Mouse (Mus musculus) Patski (cell line): ENCODE data around the gene Ramac. TPM values are rescaled to one million over a fixed set of nuclear protein-coding genes. Genes with fewer than 3 reads are reported as not detected.
A peak's percentile ranks its signal among the peaks of the same experiment; 100 is the strongest.

Source experiments
- ATAC-seq: fragments of 100-300 bp; one replicate; pipeline ENCODE4 v1.8.0; 2021
- CTCF ChIA-PET: fragments of 350-600 bp; sonication (Branson Sonifier 250); formaldehyde crosslinking; loops from one replicate; lab custom pipeline; 2022; ENCODE audit warnings: inconsistent platforms; lab: Charles Lee
- POLR2A ChIA-PET: fragments of 350-600 bp; sonication (Branson Sonifier 250); formaldehyde crosslinking; loops from one replicate; lab custom pipeline; 2022; ENCODE audit warnings: antibody characterized with exemption, inconsistent platforms; lab: Charles Lee
- DNase-seq: peaks from one replicate; pipeline ENCODE4 v3.0.0-alpha.2; 2011; ENCODE audit warnings: low read depth, low spot score
- H3K27me3 ChIP-seq: fragments of 371-371 bp; one replicate; pipeline ENCODE4 v1.5.1; 2021
- CTCF ChIP-seq: fragments of 100-300 bp; IDR thresholded peaks from one replicate; pipeline ENCODE4 v1.5.1; 2021
- in situ Hi-C: fragments of 300-500 bp; cut with MboI; formaldehyde crosslinking; loops from 3 replicates; pipeline ENCODE4 v1.11.1; 2018; ENCODE audit warnings: low pct_unique_long_range_greater_than_20kb, mixed read lengths
- polyA plus RNA-seq: library from polyadenylated mRNA; unstranded; gene quantifications from one replicate; pipeline ENCODE4 v1.2.3, GENCODE M21; 2021

The Ramac gene
- polyA plus RNA-seq: 19.4 TPM

DNA sequence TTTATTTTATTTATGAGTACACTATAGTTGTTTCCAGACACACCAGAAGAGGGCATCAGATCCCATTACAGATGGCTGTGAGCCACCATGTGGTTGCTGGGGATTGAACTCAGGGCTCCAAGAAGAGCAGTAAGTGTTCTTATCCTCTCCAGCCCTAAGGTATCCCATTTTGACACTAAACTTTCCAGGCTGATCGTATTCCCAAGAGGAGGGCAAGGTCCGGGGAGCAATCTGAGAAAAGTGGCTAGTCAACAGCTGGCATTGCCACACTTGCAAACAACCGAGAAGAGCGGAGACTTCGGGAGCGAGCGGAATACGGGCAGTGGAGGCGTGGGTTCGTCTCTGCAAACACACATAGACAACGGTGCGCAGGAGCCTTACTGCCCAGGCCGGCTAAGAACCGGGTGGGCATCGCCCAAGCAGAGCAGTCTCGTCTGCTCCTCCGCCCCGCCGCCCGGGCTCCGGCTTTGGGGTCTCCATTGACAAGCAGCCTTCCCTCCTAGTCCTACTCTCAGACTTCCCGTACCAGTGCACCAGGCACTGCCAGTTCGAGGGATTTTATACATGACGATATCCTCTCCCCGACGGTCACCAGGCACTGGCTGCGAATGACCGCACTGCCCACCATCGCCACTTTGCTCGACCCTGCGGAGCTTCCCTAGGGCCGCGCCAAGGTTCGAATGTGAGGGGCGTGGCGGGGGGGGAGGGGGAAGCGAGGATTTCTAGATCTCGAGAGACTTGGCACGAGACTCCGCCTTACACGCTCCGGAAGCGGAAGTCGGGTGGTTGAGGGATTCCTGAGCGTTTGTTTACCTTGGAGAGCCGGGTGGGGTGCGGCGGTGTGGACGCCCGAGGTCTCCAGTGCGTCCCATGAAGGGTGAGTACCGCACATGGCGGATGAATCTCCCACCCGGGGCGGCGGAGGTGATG is at the start of gene Ramac:
TSS of gene Ramac (plus strand) at position 746 of the 930 bp plus-strand sequence.
- H3K27me3 ChIP-seq: no peaks in the 10 kb centered on the region
- CTCF ChIA-PET: interaction anchor here (1.1 to 2.3 kb wide), 4 partner anchors 12 to 210 kb away, joined by 3 to 6 read pairs (median 4); no protein-coding TSS in a partner anchor
- POLR2A ChIA-PET: interaction anchor here (0.9 to 1.5 kb wide), 2 partner anchors 13 to 191 kb away, joined by 4 read pairs; partner anchors contain the start of gene Whamm
- DNase-seq (no peak), ATAC-seq (peak; percentile 93)
- in situ Hi-C loops: loop anchor here (5.0 kb wide), 1 partner anchor 210 kb away; no protein-coding TSS in a partner anchor
- peak; percentile 58 for TF ChIP-seq CTCF

DNA sequence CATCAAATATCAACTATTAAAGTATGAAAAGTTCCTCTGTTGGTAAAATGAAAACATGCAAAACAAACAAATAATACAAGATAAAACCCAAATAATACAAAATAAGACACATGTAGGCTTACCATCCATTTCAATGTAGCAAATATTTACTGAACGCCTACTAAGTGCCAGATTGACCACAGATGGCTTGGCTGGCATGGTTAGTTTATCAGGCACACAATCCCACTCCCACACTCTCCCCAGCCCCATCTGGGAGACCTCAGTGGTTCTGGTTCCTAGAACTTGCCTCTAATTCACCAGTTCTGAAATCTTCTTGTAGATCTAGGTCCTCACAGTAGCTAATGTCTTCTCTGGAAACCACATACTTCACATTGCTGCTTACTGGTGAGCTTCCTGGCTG is 44.1 kb upstream of the Ramac start:
- peaks cover 24% of the 10 kb centered on the region for H3K27me3 ChIP-seq
- no peak for DNase-seq
- POLR2A ChIA-PET: no interaction called here
- CTCF ChIA-PET: no interaction called here
- no peak for TF ChIP-seq CTCF
- ATAC-seq: no peak
- in situ Hi-C loops: no loop called here

DNA sequence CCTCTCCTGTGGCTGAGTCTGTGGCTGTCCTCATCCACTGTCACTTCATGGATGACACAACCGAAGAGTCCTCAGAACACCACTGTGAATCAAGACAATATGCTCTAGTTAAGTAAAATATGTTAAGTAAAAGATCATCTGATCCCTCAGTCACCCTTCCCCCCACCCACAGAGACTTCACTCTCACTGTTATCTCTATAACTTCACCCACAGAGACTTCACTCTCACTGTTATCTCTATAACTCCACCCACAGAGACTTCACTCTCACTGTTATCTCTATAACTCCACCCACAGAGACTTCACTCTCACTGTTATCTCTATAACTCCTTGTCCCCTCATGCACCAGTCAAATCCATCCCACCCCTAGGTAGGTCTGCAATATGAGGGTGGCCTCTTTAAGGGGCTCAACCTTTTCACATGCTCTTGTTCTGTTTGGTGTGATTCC is 43.5 kb upstream of the Ramac start:
- ChIA-PET POLR2A (no interaction called here), CTCF (no interaction called here)
- in situ Hi-C loops: no loop called here
- no peak for TF ChIP-seq CTCF
- no peak for ATAC-seq
- DNase-seq: no peak
- H3K27me3 ChIP-seq: peaks cover 24% of the 10 kb centered on the region

DNA sequence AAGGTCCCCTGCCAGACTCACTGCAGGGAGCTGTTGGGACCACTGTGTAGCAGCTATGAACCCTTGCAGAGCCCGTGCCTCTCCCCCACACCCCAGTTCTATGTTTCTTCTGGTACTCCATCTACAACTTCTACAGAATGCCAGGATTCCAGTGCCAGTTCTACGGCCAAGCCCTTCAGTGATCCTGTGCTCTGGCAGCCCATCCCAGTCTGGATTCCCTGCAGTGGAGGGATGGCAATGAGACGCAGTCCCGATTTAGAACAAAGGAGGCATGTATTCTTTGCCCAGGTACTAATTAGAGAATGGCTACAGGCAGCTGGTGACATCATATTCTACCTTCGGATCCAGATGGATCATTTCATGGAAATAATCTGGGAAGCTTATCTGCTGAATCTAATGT is 41.5 kb upstream of the Ramac start:
- no peak for ATAC-seq
- POLR2A ChIA-PET: no interaction called here
- H3K27me3 ChIP-seq: peaks cover 19% of the 10 kb centered on the region
- in situ Hi-C loops: no loop called here
- CTCF ChIA-PET: no interaction called here
- TF ChIP-seq CTCF: no peak
- DNase-seq: no peak

DNA sequence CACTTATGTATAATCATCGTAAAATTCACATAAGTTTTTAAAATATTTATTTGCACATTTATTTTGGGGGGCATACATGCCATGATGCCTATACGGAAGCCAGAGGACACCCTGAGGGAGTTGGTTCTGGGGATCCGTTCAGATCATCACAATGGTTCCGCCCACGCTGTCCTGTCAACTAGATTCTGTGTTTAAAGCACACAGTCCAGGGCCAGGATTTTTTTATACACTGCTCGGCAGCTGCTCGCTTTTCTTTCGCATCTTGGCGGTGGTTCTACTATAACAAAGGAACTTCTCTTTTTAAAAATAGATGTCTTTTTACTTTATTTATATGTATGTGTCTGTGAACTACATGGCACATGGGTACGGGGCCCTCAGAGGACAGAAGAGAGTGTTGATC is 38.9 kb upstream of the Ramac start:
- ATAC-seq (no peak), DNase-seq (no peak)
- POLR2A ChIA-PET: no interaction called here
- in situ Hi-C loops: no loop called here
- no peak for TF ChIP-seq CTCF
- CTCF ChIA-PET: no interaction called here
- peaks cover 4% of the 10 kb centered on the region for H3K27me3 ChIP-seq

DNA sequence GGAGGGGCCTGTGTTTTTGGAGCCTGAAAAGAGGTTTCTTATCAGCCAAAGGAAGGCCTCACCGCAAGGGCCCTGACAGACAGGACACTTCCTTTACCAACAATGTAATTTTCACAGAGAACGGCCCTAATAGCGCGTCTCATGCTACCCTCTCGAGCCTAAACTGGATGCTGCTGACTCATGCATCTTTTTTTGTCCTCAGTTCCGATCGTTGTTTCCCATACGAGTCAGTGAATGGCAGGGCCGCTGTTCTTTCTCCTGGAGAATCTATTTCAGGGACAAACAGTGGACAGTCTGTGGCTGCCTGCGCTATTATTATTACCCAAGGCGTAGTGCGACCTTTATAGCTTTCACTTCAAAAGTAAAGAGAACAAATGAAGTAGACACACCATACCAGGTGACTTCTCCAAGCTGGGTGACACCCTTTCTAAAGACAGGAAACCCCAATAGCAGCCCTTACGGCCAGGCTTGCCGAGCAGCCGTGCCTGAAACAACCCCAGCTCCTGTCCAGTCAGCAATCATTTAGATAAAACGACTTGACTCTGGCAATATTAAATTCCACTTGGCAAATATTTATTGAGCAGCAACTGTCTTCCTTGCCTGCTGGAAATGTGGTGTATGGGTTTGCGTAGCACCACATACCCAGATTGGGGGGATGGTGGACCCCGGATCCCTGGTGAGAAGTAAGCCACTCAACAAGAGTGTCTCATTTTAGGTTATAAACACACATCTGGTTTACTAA is 36.6 kb upstream of the Ramac start:
- in situ Hi-C loops: no loop called here
- CTCF ChIA-PET: no interaction called here
- DNase-seq (no peak), ATAC-seq (no peak)
- peaks cover 10% of the 10 kb centered on the region for H3K27me3 ChIP-seq
- TF ChIP-seq CTCF: no peak
- POLR2A ChIA-PET: no interaction called here

DNA sequence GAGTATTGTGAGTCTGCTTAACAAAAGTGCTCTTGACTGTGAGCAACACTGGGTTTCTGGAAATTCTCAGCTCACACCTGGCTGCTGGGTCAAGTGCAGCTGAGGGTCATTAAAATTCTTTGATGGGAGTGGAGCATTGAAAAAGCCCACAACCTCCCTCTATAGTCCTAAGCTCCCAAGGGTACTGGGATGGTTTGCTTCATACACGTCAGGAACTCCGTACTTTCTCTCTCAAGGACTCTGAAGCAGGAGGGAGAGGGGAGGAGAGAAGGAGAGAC is 36.1 kb upstream of the Ramac start:
- ATAC-seq: no peak
- in situ Hi-C loops: no loop called here

DNA sequence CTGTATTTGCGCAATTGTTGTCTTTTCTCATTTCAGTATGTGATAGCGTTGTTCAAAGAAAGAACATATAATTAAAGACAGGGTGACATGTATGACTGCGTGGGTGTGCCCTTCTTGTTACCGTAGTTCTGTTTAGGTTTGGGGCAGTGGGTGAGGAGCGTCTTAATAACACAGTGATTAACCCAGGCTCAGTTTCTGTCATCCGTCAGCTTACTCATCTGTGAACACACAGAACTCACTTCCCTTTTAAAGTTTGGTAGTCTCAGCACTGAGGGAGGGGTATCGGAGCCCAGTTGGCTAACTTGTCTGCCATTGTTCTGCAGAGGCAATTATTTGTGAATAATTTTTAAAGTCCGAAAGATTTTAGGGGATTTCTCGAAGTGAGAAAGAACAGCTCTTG is 35.0 kb upstream of the Ramac start:
- CTCF ChIA-PET: no interaction called here
- no peak for TF ChIP-seq CTCF
- H3K27me3 ChIP-seq: peaks cover 6% of the 10 kb centered on the region
- in situ Hi-C loops: no loop called here
- POLR2A ChIA-PET: no interaction called here
- no peak for ATAC-seq
- DNase-seq: no peak

More for the DNA sequence above, 36.1 kb upstream of the Ramac start:
- peaks cover 6% of the 10 kb centered on the region for H3K27me3 ChIP-seq
- no peak for DNase-seq
- TF ChIP-seq CTCF: no peak
- ChIA-PET CTCF (no interaction called here), POLR2A (no interaction called here)

DNA sequence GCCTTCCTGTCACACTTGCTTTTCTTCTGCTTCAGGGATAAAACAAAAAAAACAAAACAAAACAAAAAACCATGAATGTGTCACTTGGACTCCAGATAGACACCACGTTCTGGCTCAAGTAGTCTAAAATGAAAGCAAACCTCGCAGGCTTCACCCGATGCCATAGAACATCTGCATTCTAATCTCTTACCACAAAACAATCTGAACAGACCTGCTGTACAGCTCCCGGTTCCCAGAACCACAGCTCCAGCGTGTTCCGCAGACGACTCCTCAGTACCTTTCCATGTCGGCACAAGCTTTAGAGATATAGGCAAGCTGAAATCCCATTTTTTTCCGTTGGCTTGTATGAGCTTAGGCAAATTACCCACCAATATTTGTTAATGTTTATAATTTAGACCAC is 32.9 kb upstream of the Ramac start:
- no peak for DNase-seq
- ChIA-PET CTCF (no interaction called here), POLR2A (interaction anchor here (0.6 kb wide), 1 partner anchor 59 kb away, joined by 3 read pairs; no protein-coding TSS in a partner anchor)
- peaks cover 6% of the 10 kb centered on the region for H3K27me3 ChIP-seq
- no peak for ATAC-seq
- TF ChIP-seq CTCF: no peak
- in situ Hi-C loops: no loop called here

DNA sequence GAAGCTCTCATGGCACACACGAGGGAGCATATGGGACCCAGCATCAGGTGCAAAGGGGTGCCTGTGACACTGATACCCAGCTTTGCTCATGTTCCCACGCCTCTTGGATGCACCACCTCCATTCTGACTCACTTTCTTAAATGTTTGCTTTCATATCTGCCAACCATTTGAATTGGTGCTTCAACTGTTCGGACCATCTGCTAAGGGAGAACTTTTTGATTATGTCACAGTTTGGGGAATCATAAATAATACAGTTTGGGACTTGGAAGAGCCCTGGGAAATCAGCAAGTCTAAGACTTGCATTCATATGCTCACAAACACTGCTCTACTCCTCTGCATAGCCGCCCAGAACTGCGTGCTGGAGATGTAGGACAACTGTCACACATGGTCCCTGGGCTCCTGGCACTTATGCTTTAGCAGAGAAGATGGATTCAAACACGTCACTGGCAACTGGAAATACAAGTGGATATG is 31.5 kb upstream of the Ramac start:
- ATAC-seq (no peak), DNase-seq (no peak)
- TF ChIP-seq CTCF: no peak
- CTCF ChIA-PET: interaction anchor here (1.1 kb wide), 1 partner anchor 84 kb away, joined by 3 read pairs; no protein-coding TSS in a partner anchor
- peaks cover 6% of the 10 kb centered on the region for H3K27me3 ChIP-seq
- POLR2A ChIA-PET: no interaction called here
- in situ Hi-C loops: no loop called here
